Mouse (Mus musculus) ES-E14 (cell line): ENCODE data around the gene Eef1akmt1. TPM values are rescaled to one million over a fixed set of nuclear protein-coding genes. Genes with fewer than 3 reads are reported as not detected.

Experiments
- DNase-seq: peaks from one replicate; pipeline ENCODE4 v3.0.0-alpha.2; 2013; ENCODE audit warnings: low read depth, low spot score
- H3K27ac ChIP-seq: 2 replicates; pipeline ENCODE4 v1.5.1; 2012; ENCODE audit warnings: low read depth, mild to moderate bottlenecking, low read length, moderate library complexity, mixed read lengths; ENCODE audit not compliant: poor library complexity, insufficient read depth, severe bottlenecking
- H3K36me3 ChIP-seq: 2 replicates; pipeline ENCODE4 v1.6.1; 2012; ENCODE audit warnings: mild to moderate bottlenecking, low read length, moderate library complexity, mixed read lengths; ENCODE audit not compliant: control insufficient read depth, poor library complexity, insufficient read depth, severe bottlenecking
- H3K4me1 ChIP-seq, 2 experiments: fragments of 150-350 bp in 1 of 2; sonication (generic) in 1 of 2; 2 replicates each; pipeline ENCODE4 v1.6.1; 2012; ENCODE audit warnings: low read length in 2 of 2, mild to moderate bottlenecking in 1 of 2, mixed read lengths in 1 of 2; ENCODE audit not compliant: control insufficient read depth in 2 of 2, insufficient read depth in 2 of 2, poor library complexity in 1 of 2
- H3K4me3 ChIP-seq, 2 experiments: fragments of 150-350 bp in 1 of 2; sonication (generic) in 1 of 2; 2 replicates each; pipeline ENCODE4 v1.5.1; 2012; ENCODE audit warnings: low read length in 2 of 2, low read depth in 1 of 2, mild to moderate bottlenecking in 1 of 2, mixed read lengths in 1 of 2; ENCODE audit not compliant: insufficient read depth in 1 of 2, poor library complexity in 1 of 2, severe bottlenecking in 1 of 2
- H3K9ac ChIP-seq: 2 replicates; pipeline ENCODE4 v1.6.1; 2012; ENCODE audit warnings: low read depth, mild to moderate bottlenecking, low read length, mixed read lengths; ENCODE audit not compliant: poor library complexity, insufficient read depth, severe bottlenecking
- H3K9me3 ChIP-seq: fragments of 150-350 bp; sonication (generic); 2 replicates; pipeline ENCODE4 v1.6.1; 2012; ENCODE audit warnings: low read depth, mild to moderate bottlenecking, low read length; ENCODE audit not compliant: control insufficient read depth, insufficient read depth
- CHD2 ChIP-seq: IDR thresholded peaks from 2 replicates; pipeline ENCODE4 v1.6.1; 2014; ENCODE audit warnings: mild to moderate bottlenecking, low read depth, low read length, inconsistent platforms
- HCFC1 ChIP-seq: IDR thresholded peaks from 2 replicates; pipeline ENCODE4 v1.6.1; 2012; ENCODE audit warnings: low read length, inconsistent platforms, borderline replicate concordance; ENCODE audit not compliant: insufficient read depth
- MAFK ChIP-seq: IDR thresholded peaks from 2 replicates; pipeline ENCODE4 v1.6.1; 2014; ENCODE audit warnings: mild to moderate bottlenecking, low read depth, low read length, inconsistent platforms; ENCODE audit not compliant: insufficient read depth
- ZC3H11A ChIP-seq: IDR thresholded peaks from 2 replicates; pipeline ENCODE4 v1.6.1; 2012; ENCODE audit warnings: low read depth, mild to moderate bottlenecking, inconsistent platforms, low read length, borderline replicate concordance
- ZNF384 ChIP-seq: IDR thresholded peaks from 2 replicates; pipeline ENCODE4 v1.6.1; 2012; ENCODE audit warnings: low read depth, low read length, inconsistent platforms
- in situ Hi-C, 2 experiments: fragments of 600-800 bp; cut with MboI; formaldehyde crosslinking; loops; one replicate each; pipeline ENCODE4 v1.15.1; 2025; ENCODE audit warnings: low sequenced_read_pairs in 2 of 2, inconsistent platforms in 1 of 2; ENCODE audit not compliant: unreplicated experiment in 2 of 2
- total RNA-seq: library from RNA; depleted of rRNA; stranded (reverse); fragments of 300-350 nt; gene quantifications from 2 replicates; pipeline ENCODE4 v1.2.3, GENCODE M21; 2012; rRNA removed

The Eef1akmt1 gene
- total RNA-seq, 1 experiment, result 29.2 TPM

DNA sequence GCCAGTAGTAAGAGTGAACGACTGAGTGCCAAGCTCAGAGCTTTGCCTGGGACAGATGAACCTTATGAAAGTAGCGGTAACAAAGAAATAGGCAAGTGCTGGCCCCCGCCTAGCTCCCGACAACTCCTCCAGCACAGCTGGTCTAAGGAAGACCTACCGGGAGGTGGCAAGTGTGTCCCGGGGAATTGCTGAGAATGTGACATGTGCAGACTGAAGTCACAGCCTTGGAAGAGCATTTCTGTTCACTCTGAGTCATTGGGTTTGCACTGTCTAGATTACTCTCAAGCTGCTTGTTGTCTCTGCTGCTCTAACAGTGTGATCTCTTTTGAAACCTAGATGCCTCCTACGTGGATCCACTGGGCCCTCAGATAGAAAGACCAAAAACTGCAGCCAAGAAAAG lies 54.4 kb downstream of the Eef1akmt1 start:
- Histone ChIP-seq H3K27ac (no peak overlapping the region), H3K36me3 (no peaks in the 10 kb centered on the region), H3K4me1 (peaks cover 0 to 5% of the 10 kb centered on the region in 2 experiments; a peak in 1 of 4 replicates), H3K9me3 (no peaks in the 10 kb centered on the region), H3K9ac (no peak overlapping the region), H3K4me3 (no peak overlapping the region)
- in situ Hi-C loops, result no loop called here
- DNase-seq, result no peak
- TF ChIP-seq CHD2, result no peak
- TF ChIP-seq ZC3H11A, result no peak
- TF ChIP-seq HCFC1, result no peak
- TF ChIP-seq MAFK, result no peak
- no peak for TF ChIP-seq ZNF384

DNA sequence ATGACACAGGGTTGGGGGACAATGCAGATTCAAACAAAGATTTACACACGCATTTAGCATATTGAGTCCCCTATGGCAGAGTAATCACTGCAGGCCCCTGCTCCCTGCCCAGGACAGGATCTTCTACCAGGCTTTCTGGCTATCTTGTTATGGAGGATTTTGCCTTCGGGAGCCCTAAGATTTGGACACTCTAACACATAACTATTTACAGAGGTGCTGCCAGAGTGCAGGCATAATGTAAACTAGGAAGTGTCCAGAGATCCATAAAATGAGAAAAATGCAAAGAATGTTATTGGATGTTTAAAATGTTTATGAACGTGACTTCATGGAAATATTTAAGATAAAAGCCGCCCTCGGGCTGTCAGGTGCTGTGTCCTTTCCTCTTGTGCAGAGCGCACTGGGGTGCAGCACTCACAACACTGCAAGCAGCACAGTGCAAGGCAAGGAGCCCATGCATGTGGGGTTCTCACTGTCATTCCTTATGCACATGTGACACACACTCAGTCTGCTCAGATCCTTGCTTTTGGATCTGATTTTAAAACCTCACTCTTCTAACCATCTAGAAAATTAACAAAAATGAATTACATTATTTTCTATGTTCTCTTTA lies 56.2 kb downstream of the Eef1akmt1 start:
- Histone ChIP-seq H3K4me1 (peaks cover 0 to 5% of the 10 kb centered on the region in 2 experiments; a peak in 1 of 4 replicates), H3K27ac (no peak overlapping the region), H3K9me3 (no peaks in the 10 kb centered on the region), H3K4me3 (no peak overlapping the region), H3K36me3 (no peaks in the 10 kb centered on the region), H3K9ac (no peak overlapping the region)
- in situ Hi-C loops, result no loop called here
- no peak for DNase-seq
- TF ChIP-seq ZNF384, result no peak
- TF ChIP-seq CHD2, result no peak
- no peak for TF ChIP-seq MAFK
- no peak for TF ChIP-seq HCFC1
- no peak for TF ChIP-seq ZC3H11A

DNA sequence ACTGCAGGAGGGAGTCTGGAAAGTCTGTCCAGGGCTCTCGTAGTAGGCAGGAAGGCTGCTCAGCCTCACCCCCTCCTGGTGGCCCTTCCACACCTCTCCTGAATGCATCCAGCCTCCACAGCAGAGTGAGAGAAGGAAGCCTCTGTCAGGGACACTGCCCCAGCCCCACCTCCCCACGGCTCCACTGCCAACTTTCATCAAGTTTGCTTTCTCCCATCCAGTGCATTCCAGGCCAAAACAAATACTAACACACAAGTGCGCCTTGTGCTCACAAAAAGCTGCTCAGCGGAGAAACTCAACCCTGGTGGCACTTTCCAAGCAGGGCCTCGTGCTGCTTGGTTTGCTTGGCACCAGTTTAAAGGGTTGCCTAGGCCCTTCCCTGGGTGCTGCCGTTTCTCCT lies 61.9 kb downstream of the Eef1akmt1 start:
- no peak overlapping the region for H3K4me3 ChIP-seq
- DNase-seq, result no peak
- no peaks in the 10 kb centered on the region for H3K36me3 ChIP-seq
- H3K9ac ChIP-seq, result no peak overlapping the region
- no peak for TF ChIP-seq ZC3H11A
- H3K4me1 ChIP-seq, result no peaks in the 10 kb centered on the region
- H3K9me3 ChIP-seq, result no peaks in the 10 kb centered on the region
- no peak overlapping the region for H3K27ac ChIP-seq
- in situ Hi-C loops, result no loop called here

DNA sequence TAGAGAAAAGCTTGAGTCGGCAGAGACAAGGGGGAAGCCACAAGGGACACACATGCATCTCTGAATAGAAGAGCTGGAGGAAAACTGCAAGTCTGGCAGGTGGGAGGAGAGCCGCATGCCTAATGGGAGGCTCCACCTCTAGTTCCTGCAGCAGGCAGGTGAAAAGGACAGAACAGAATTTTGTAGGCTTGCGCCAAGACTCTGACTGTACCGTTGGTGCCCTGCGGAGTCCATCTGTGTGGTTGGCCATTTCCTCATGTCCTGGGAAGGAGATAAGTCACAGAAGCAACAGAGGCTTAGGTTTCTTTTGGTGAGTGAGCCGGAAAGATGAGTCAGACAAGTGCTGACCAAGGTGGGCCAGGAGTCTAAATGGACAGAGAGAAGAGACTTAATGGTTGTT lies 67.7 kb downstream of the Eef1akmt1 start:
- Histone ChIP-seq H3K9me3 (no peaks in the 10 kb centered on the region), H3K9ac (no peak overlapping the region), H3K36me3 (no peaks in the 10 kb centered on the region), H3K4me1 (peaks cover 0 to 2% of the 10 kb centered on the region in 2 experiments; a peak in 1 of 4 replicates), H3K4me3 (no peak overlapping the region), H3K27ac (no peak overlapping the region)
- in situ Hi-C loops, result no loop called here
- TF ChIP-seq ZC3H11A (no peak), CHD2 (no peak), ZNF384 (no peak), MAFK (no peak), HCFC1 (no peak)
- no peak for DNase-seq

Other genes starting within 250 kb of the Eef1akmt1 start
- gene Cryl1, start 173.1 kb downstream of the Eef1akmt1 start, total RNA-seq, result 4.1 and 8.4 TPM in 2 replicates
- 3.6 and 11.0 TPM in 2 replicates for gene Ift88, start 147.6 kb downstream of the Eef1akmt1 start, total RNA-seq
- gene Il17d, start 46.8 kb downstream of the Eef1akmt1 start, total RNA-seq, result 2.6 and 5.3 TPM in 2 replicates
- 42.2 and 79.2 TPM in 2 replicates for gene Xpo4, start 93.8 kb upstream of the Eef1akmt1 start, total RNA-seq
- gene Gm49361, start 174.5 kb upstream of the Eef1akmt1 start, total RNA-seq, result not detected in 2 replicates
- 6.1 and 9.1 TPM in 2 replicates for gene Lats2, start 186.8 kb upstream of the Eef1akmt1 start, total RNA-seq
- gene Sap18, start 226.6 kb upstream of the Eef1akmt1 start, total RNA-seq, result 117 and 169 TPM in 2 replicates